Mouse (Mus musculus) gastrocnemius, postnatal 25 days (tissue): ENCODE results near the gene Ptprg. TPM values are rescaled to one million over a fixed set of nuclear protein-coding genes. Genes with fewer than 3 reads are reported as not detected.

ENCODE experiments used
- DNase-seq: peaks from one replicate; pipeline ENCODE4 v3.0.0; 2022
- total RNA-seq, 2 experiments: library from RNA; stranded (reverse); gene quantifications; 1 replicate in 1 of 2; 2 replicates in 1 of 2; pipeline ENCODE4 v1.2.3; 2021

Ptprg gene
- total RNA-seq, 2 experiments from 2014 or later, result 24.2 to 29.1 TPM

- DNase-seq, result peak; percentile 61
Observed at GRCm38 (mm10) chr14:11883142-11883921, 330.0 kb downstream of the Ptprg start.

- DNase-seq, result no peak
Observed at GRCm38 (mm10) chr14:11883995-11884394, 330.7 kb downstream of the Ptprg start.

GRCm38 (mm10) chr14:11886417-11886816 is 333.1 kb downstream of the Ptprg start:
- no peak for DNase-seq

- DNase-seq, result no peak
Observed at GRCm38 (mm10) chr14:11890890-11891289, 337.6 kb downstream of the Ptprg start.

- DNase-seq, result no peak
Observed at GRCm38 (mm10) chr14:11892621-11893020, 339.3 kb downstream of the Ptprg start.

- DNase-seq, result no peak
Observed at GRCm38 (mm10) chr14:11895486-11895885, 342.2 kb downstream of the Ptprg start.

- no peak for DNase-seq
Observed at GRCm38 (mm10) chr14:11902794-11903193, 349.5 kb downstream of the Ptprg start.

- no peak for DNase-seq
Observed at GRCm38 (mm10) chr14:11906130-11906675, 352.9 kb downstream of the Ptprg start.

GRCm38 (mm10) chr14:11912253-11912652 is 358.9 kb downstream of the Ptprg start:
- no peak for DNase-seq

GRCm38 (mm10) chr14:11917225-11917624 is 363.9 kb downstream of the Ptprg start:
- no peak for DNase-seq

- DNase-seq, result no peak
Observed at GRCm38 (mm10) chr14:11928545-11928944, 375.2 kb downstream of the Ptprg start.

- no peak for DNase-seq
Observed at GRCm38 (mm10) chr14:11932517-11932916, 379.2 kb downstream of the Ptprg start.

- no peak for DNase-seq
Observed at GRCm38 (mm10) chr14:11934556-11934955, 381.2 kb downstream of the Ptprg start.

- DNase-seq, result no peak
Observed at GRCm38 (mm10) chr14:11935281-11935680, 381.9 kb downstream of the Ptprg start.

- no peak for DNase-seq
Observed at GRCm38 (mm10) chr14:11935698-11936097, 382.4 kb downstream of the Ptprg start.

GRCm38 (mm10) chr14:11938912-11939311 is 385.6 kb downstream of the Ptprg start:
- no peak for DNase-seq

- DNase-seq, result no peak
Observed at GRCm38 (mm10) chr14:11941989-11942514, 388.7 kb downstream of the Ptprg start.

- no peak for DNase-seq
Observed at GRCm38 (mm10) chr14:11950379-11950778, 397.0 kb downstream of the Ptprg start.

- no peak for DNase-seq
Observed at GRCm38 (mm10) chr14:11955020-11955882, 401.9 kb downstream of the Ptprg start.

- no peak for DNase-seq
Observed at GRCm38 (mm10) chr14:11960269-11961121, 407.2 kb downstream of the Ptprg start.

GRCm38 (mm10) chr14:11962101-11962500 is 408.8 kb downstream of the Ptprg start:
- no peak for DNase-seq

- DNase-seq, result no peak
Observed at GRCm38 (mm10) chr14:11962561-11962960, 409.2 kb downstream of the Ptprg start.
